Mouse (Mus musculus): ENCODE measurements around the gene Emilin1. TPM values are rescaled to one million over a fixed set of nuclear protein-coding genes. Genes with fewer than 3 reads are reported as not detected.

The Emilin1 gene
- polyA plus RNA-seq, 1 experiment from 2014 or later, result 3.5 TPM

GRCm38 (mm10) chr5:30955751-30956150 is 42.5 kb downstream of the Emilin1 start:
- H3K9me3 ChIP-seq (ENCODE audit: control insufficient read depth, low read length), result no peaks in the 10 kb centered on the region
- H3K36me3 ChIP-seq (ENCODE audit: control insufficient read depth, insufficient read depth, low read length), result peaks cover 45% of the 10 kb centered on the region
- 96% methylated on average over 6 of the region's 6 CpGs for whole genome bisulfite sequencing
- H3K4me1 ChIP-seq (ENCODE audit: control insufficient read depth, insufficient read depth, low read length), result peaks cover 23% of the 10 kb centered on the region
- H3K27me3 ChIP-seq (ENCODE audit: control insufficient read depth, insufficient read depth, low read length), result no peaks in the 10 kb centered on the region
- no peak overlapping the region for H3K4me3 ChIP-seq (ENCODE audit: low read depth, low read length)
- no peak overlapping the region for H3K9ac ChIP-seq (replicated peaks; ENCODE audit: low read depth, low read length)
- ATAC-seq (ENCODE audit: low read depth), result no peak
- H3K27ac ChIP-seq (ENCODE audit: low read depth, low read length), result no peak overlapping the region
- no peak overlapping the region for H3K4me2 ChIP-seq (ENCODE audit: low read depth, low read length)

DNA sequence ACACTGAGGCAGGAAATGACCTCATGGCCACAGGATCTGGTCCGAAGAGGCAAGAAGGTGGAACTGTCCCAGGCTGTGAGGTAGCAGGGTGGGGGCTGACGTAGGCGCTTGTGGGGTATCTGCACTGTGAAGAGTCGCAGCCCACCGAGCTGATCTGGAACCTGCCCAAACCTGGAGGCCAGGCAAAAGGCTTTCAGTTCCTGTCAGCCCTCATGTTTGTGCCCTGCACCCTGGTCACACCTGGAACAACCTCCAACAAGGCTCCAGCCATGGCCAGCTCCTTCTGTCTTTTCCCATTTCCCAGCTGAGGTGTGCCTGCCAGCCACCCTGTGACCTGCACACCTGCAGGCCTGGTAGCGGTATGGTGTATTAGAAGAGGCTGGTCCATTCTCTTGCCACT is 44.7 kb downstream of the Emilin1 start:
- H3K9ac ChIP-seq (replicated peaks; ENCODE audit: low read depth, low read length), result no peak overlapping the region
- H3K9me3 ChIP-seq (ENCODE audit: control insufficient read depth, low read length), result no peaks in the 10 kb centered on the region
- no peak for ATAC-seq (ENCODE audit: low read depth)
- no peak overlapping the region for H3K4me3 ChIP-seq (ENCODE audit: low read depth, low read length)
- peaks cover 20% of the 10 kb centered on the region for H3K4me1 ChIP-seq (ENCODE audit: control insufficient read depth, insufficient read depth, low read length)
- peaks cover 36% of the 10 kb centered on the region for H3K36me3 ChIP-seq (ENCODE audit: control insufficient read depth, insufficient read depth, low read length)
- 94% methylated on average over 6 of the region's 6 CpGs for WGBS
- no peak overlapping the region for H3K4me2 ChIP-seq (ENCODE audit: low read depth, low read length)
- no peaks in the 10 kb centered on the region for H3K27me3 ChIP-seq (ENCODE audit: control insufficient read depth, insufficient read depth, low read length)
- no peak overlapping the region for H3K27ac ChIP-seq (ENCODE audit: low read depth, low read length)

DNA sequence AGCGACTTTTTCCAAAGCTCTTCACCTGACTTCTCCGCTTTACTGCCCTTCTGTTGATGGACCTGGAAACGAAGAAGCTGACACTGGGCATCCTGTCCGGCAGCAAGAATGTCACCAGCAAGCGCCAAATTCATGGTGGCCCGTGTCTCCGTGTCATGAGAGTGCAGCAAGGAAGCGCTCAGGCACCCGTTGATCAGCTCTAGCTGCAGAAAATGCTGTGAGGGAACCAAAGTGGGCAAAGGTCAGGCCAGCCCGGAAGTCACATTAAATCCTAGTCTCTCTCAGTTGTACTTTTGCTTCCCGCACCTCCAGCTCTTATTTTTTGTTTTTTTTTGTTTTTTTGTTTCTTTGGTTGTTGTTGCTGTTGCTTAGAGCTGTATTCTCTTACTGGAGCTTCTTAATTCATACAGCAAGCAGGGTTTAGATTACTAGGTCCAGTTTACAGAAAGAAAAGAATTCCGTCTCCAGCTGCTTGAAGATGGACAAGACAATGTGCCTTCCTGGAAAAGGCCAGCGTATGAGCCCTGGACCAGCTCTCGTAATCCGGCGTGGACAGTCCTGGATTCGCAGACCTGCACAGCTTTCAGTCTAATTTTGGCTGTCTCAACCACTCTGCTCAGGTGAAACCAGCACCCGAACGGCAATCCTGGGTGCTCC is 46.1 kb downstream of the Emilin1 start:
- peaks cover 24% of the 10 kb centered on the region for H3K36me3 ChIP-seq (ENCODE audit: control insufficient read depth, insufficient read depth, low read length)
- H3K27me3 ChIP-seq (ENCODE audit: control insufficient read depth, insufficient read depth, low read length), result no peaks in the 10 kb centered on the region
- WGBS, result 40% methylated on average over 19 of the region's 19 CpGs
- no peaks in the 10 kb centered on the region for H3K9me3 ChIP-seq (ENCODE audit: control insufficient read depth, low read length)
- H3K27ac ChIP-seq (ENCODE audit: low read depth, low read length), result peak overlapping the region; percentile 84
- peaks cover 20% of the 10 kb centered on the region for H3K4me1 ChIP-seq (ENCODE audit: control insufficient read depth, insufficient read depth, low read length)
- H3K9ac ChIP-seq (replicated peaks; ENCODE audit: low read depth, low read length), result peak overlapping the region; percentile 89
- H3K4me3 ChIP-seq (ENCODE audit: low read depth, low read length), result peak overlapping the region; percentile 86
- no peak for ATAC-seq (ENCODE audit: low read depth)
- H3K4me2 ChIP-seq (ENCODE audit: low read depth, low read length), result peak overlapping the region; percentile 95

DNA sequence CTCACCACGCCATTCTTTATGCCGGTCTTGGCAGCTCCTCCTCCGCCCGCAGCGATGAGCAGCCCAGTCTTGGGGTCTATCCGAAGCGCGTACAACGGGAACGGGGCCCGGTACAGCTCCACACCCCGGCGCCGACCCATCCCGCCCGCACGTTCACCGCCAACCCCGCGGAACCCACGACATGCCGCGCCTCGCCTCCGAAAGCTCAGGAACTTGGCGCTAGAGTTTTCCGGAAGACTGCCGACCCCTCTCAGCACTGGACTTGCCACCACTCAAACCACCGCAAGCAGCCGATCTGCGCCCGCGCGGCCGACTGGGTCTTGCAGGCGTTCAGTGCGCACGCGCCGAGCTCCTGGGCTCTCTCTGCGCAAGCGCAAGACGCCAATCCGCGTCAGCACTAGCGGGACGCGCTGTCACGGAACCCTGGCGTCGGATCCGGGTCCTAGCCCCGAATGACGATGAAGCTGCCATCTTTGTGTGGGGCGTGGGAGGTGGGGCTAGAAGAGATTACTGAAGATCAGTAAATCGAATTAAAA is 46.8 kb downstream of the Emilin1 start, which contains the start of gene Preb:
TSS of gene Preb (minus strand) at position 396 of the 536 bp plus-strand sequence.
- H3K4me3 ChIP-seq (ENCODE audit: low read depth, low read length), result peak within 1 kb of the TSS; percentile 86
- no peaks in the 10 kb centered on the region for H3K27me3 ChIP-seq (ENCODE audit: control insufficient read depth, insufficient read depth, low read length)
- H3K4me1 ChIP-seq (ENCODE audit: control insufficient read depth, insufficient read depth, low read length), result peaks cover 20% of the 10 kb centered on the region
- H3K9ac ChIP-seq (replicated peaks; ENCODE audit: low read depth, low read length), result peak within 1 kb of the TSS; percentile 89
- H3K9me3 ChIP-seq (ENCODE audit: control insufficient read depth, low read length), result no peaks in the 10 kb centered on the region
- peak within 1 kb of the TSS; percentile 84 for H3K27ac ChIP-seq (ENCODE audit: low read depth, low read length)
- peaks cover 17% of the 10 kb centered on the region for H3K36me3 ChIP-seq (ENCODE audit: control insufficient read depth, insufficient read depth, low read length)
- peak within 1 kb of the TSS; percentile 95 for H3K4me2 ChIP-seq (ENCODE audit: low read depth, low read length)
- 0% methylated on average over 51 of the region's 56 CpGs for WGBS
- peak; percentile 96 for ATAC-seq (ENCODE audit: low read depth)

DNA sequence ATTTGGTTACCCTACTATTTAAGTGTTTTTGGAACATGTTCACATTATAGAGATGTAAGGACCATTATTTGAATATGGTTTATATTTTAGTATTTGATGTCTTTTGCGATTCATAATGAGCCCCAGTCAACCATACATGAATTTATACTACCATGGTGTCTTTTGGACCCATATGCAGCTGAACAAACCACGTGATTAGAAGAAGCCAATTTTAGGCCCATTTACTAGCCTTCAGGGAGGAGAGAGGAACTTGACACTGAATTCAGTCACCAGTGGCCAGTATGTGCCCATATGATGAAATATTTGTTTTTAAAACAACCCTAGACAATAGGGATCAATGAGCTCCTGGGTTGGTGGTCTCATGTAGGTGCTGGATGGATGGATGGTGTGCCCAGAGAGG is 47.6 kb downstream of the Emilin1 start:
- no peaks in the 10 kb centered on the region for H3K9me3 ChIP-seq (ENCODE audit: control insufficient read depth, low read length)
- 81% methylated on average over 2 of the region's 2 CpGs for WGBS
- peaks cover 20% of the 10 kb centered on the region for H3K4me1 ChIP-seq (ENCODE audit: control insufficient read depth, insufficient read depth, low read length)
- H3K4me3 ChIP-seq (ENCODE audit: low read depth, low read length), result no peak overlapping the region; the same call in 1 of the 2 replicates
- peaks cover 11% of the 10 kb centered on the region; the same call in 1 of the 2 replicates for H3K36me3 ChIP-seq (ENCODE audit: control insufficient read depth, insufficient read depth, low read length)
- H3K27ac ChIP-seq (ENCODE audit: low read depth, low read length), result no peak overlapping the region
- no peak for ATAC-seq (ENCODE audit: low read depth)
- H3K4me2 ChIP-seq (ENCODE audit: low read depth, low read length), result peak overlapping the region; percentile 42; the same call in 1 of the 2 replicates
- H3K9ac ChIP-seq (replicated peaks; ENCODE audit: low read depth, low read length), result no peak overlapping the region
- no peaks in the 10 kb centered on the region for H3K27me3 ChIP-seq (ENCODE audit: control insufficient read depth, insufficient read depth, low read length)

DNA sequence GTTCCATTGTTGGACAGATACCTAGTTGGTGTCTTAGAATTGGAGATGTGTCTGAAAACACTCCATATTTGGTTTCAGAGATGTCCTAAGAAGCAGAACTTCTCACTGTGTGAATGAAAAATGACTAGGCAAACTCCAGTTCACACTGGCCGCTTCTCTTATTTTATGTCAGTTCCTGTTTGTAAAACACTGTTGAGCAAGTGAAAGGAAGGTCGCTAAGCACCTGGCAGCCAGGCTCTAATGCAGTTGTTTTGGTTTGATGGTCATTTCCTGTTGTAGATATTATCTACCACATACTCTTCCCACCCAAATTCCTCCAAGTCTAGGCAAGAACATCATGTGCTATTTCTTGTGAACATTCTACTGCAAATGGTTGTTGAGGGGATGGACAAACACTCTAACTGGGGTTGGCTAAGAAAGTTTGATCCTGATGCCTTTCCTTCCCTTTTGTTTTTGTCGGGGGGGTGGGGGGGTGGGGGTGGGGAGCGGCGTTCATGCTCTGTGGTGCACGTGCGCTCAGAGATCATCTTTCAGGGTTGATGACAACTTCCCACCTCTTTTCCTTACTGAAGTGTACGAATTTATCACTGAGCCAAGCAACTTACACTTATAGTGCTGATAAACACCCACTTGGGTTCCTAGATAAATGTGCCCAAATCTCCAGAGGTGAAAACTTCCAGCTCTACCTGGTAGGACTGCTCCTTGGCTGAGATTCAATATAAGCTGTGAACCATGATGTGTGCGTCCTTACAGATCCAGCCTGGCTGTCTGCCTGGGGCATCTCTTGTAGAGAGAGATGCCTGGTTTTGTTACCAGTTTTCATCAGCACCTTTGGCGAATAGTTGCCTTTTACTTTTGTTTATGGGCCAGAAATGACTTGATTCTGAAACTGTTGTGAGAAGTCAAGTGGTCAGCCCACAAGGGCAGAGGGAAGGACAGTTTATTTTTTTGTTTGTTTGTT is 48.6 kb downstream of the Emilin1 start:
- H3K4me1 ChIP-seq (ENCODE audit: control insufficient read depth, insufficient read depth, low read length), result peaks cover 20% of the 10 kb centered on the region
- H3K27ac ChIP-seq (ENCODE audit: low read depth, low read length), result no peak overlapping the region
- peaks cover 11% of the 10 kb centered on the region; the same call in 1 of the 2 replicates for H3K36me3 ChIP-seq (ENCODE audit: control insufficient read depth, insufficient read depth, low read length)
- H3K9me3 ChIP-seq (ENCODE audit: control insufficient read depth, low read length), result no peaks in the 10 kb centered on the region
- no peak for ATAC-seq (ENCODE audit: low read depth)
- no peak overlapping the region for H3K4me2 ChIP-seq (ENCODE audit: low read depth, low read length)
- H3K27me3 ChIP-seq (ENCODE audit: control insufficient read depth, insufficient read depth, low read length), result no peaks in the 10 kb centered on the region
- H3K4me3 ChIP-seq (ENCODE audit: low read depth, low read length), result no peak overlapping the region
- 81% methylated on average over 10 of the region's 10 CpGs for WGBS
- no peak overlapping the region for H3K9ac ChIP-seq (replicated peaks; ENCODE audit: low read depth, low read length)

- no peak overlapping the region for H3K27ac ChIP-seq (ENCODE audit: low read depth, low read length)
- WGBS, result 60% methylated on average over 3 of the region's 3 CpGs
- no peaks in the 10 kb centered on the region for H3K36me3 ChIP-seq (ENCODE audit: control insufficient read depth, insufficient read depth, low read length)
- no peak overlapping the region for H3K9ac ChIP-seq (replicated peaks; ENCODE audit: low read depth, low read length)
- no peak overlapping the region for H3K4me3 ChIP-seq (ENCODE audit: low read depth, low read length)
- no peak overlapping the region for H3K4me2 ChIP-seq (ENCODE audit: low read depth, low read length)
- no peaks in the 10 kb centered on the region for H3K27me3 ChIP-seq (ENCODE audit: control insufficient read depth, insufficient read depth, low read length)
- H3K4me1 ChIP-seq (ENCODE audit: control insufficient read depth, insufficient read depth, low read length), result peaks cover 6% of the 10 kb centered on the region
- ATAC-seq (ENCODE audit: low read depth), result no peak
- no peaks in the 10 kb centered on the region for H3K9me3 ChIP-seq (ENCODE audit: control insufficient read depth, low read length)
Measured at GRCm38 (mm10) chr5:30963916-30964315, 50.7 kb downstream of the Emilin1 start.

DNA sequence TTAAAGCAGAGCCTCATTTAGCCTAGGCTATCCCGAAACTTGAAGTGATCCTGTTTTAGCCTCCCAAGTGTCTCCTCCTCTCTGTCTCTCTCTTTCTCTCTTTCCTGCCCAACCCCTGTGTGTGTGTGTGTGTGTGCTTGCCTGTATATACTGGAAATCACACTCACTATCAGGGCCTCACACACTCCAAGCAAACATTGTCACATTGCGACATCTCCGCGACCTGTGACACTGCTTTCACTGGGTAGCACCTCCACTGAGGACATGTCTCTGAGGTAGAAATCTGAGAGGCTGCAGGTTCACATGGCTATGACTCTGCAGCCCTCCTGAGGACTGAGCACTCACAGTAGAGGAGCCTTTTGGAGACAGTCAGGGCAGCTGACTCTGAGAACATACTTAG is 53.0 kb downstream of the Emilin1 start:
- WGBS, result 86% methylated on average over 4 of the region's 4 CpGs
- Histone ChIP-seq H3K27ac (ENCODE audit: low read depth, low read length) (no peak overlapping the region), H3K9me3 (ENCODE audit: control insufficient read depth, low read length) (no peaks in the 10 kb centered on the region), H3K27me3 (ENCODE audit: control insufficient read depth, insufficient read depth, low read length) (no peaks in the 10 kb centered on the region), H3K4me2 (ENCODE audit: low read depth, low read length) (no peak overlapping the region), H3K36me3 (ENCODE audit: control insufficient read depth, insufficient read depth, low read length) (no peaks in the 10 kb centered on the region), H3K9ac (replicated peaks; ENCODE audit: low read depth, low read length) (no peak overlapping the region), H3K4me1 (ENCODE audit: control insufficient read depth, insufficient read depth, low read length) (no peaks in the 10 kb centered on the region), H3K4me3 (ENCODE audit: low read depth, low read length) (no peak overlapping the region)
- no peak for ATAC-seq (ENCODE audit: low read depth)
